ENCODE assay signal across 9 mouse cellular contexts in genomic region chr16:32190011-32190441, GRCm38 (mm10). TPM values are rescaled to one million over a fixed set of nuclear protein-coding genes. Genes with fewer than 3 reads are reported as not detected.
DNase-seq lines count a peak whose midpoint lies in the region; ATAC-seq and TF ChIP-seq lines count a peak whose summit lies in the region.
"Had no signal": no experiment of that assay in that cellular context is flagged by ENCODE, and none has a peak within 500 bp of the region (broad histone marks: within the 10 kb centered on the region; RNA-seq: fewer than 3 reads in every experiment).

No protein-coding gene starts in this region.

- no peak for TF ChIP-seq CTCF in cerebellum, adult 2 months (IDR thresholded peaks at IDR 0.05; ENCODE audit: borderline replicate concordance, insufficient read depth, low read depth, low read length)

- peak; percentile 61 for DNase-seq in A20 (ENCODE audit: low read depth, low spot score)
- DNase-seq in CD4-positive helper T cell, adult 2 months (ENCODE audit: low read depth, low spot score): peak; percentile 58
- DNase-seq in urinary bladder, adult 2 months (ENCODE audit: low spot score): no peak
- DNase-seq in cerebellum, adult 2 months: no peak

- no peak for ATAC-seq in heart, embryonic 15.5 days (replicated peaks; ENCODE audit: insufficient number of reproducible peaks, insufficient read depth, low FRiP score, low read depth)
- ATAC-seq in lung, embryonic 16.5 days (ENCODE audit: low read depth): no peak
- no peak for ATAC-seq in hindbrain, embryonic 12.5 days (ENCODE audit: low FRiP score)
- ATAC-seq in midbrain, embryonic 16.5 days: no peak

- H3K4me3 ChIP-seq in heart, embryonic 15.5 days: no peak overlapping the region
- H3K4me3 ChIP-seq in lung, embryonic 16.5 days (ENCODE audit: low read length): no peak overlapping the region
- no peak overlapping the region for H3K4me3 ChIP-seq in hindbrain, embryonic 12.5 days
- no peak overlapping the region for H3K4me3 ChIP-seq in midbrain, embryonic 16.5 days (ENCODE audit: low read depth, low read length)
- H3K4me3 ChIP-seq in cerebellum, adult 2 months (replicated peaks; ENCODE audit: insufficient read depth, low read depth, low read length): no peak overlapping the region

- TF ChIP-seq POLR2A in cerebellum, adult 2 months (IDR thresholded peaks at IDR 0.05; ENCODE audit: borderline replicate concordance, insufficient read depth, low read length): no peak

- H3K4me2 ChIP-seq in heart, embryonic 15.5 days: 0 out of 2 replicates have a peak overlapping the region, but pooled peaks have one; percentile 31
- H3K4me2 ChIP-seq in lung, embryonic 16.5 days (ENCODE audit: low read depth, low read length): 0 out of 2 replicates have a peak overlapping the region, but pooled peaks have one; percentile 14
- H3K4me2 ChIP-seq in hindbrain, embryonic 12.5 days (replicated peaks): no peak overlapping the region
- H3K4me2 ChIP-seq in midbrain, embryonic 16.5 days (ENCODE audit: low read length): no peak overlapping the region

- 0 out of 2 replicates have a peak overlapping the region, but pooled peaks have one; percentile 19 for H3K27ac ChIP-seq in heart, embryonic 15.5 days
- no peak overlapping the region for H3K27ac ChIP-seq in lung, embryonic 16.5 days (ENCODE audit: low read length)
- no peak overlapping the region for H3K27ac ChIP-seq in hindbrain, embryonic 12.5 days
- no peak overlapping the region for H3K27ac ChIP-seq in midbrain, embryonic 16.5 days (ENCODE audit: low read length)
- H3K27ac ChIP-seq in cerebellum, adult 2 months (ENCODE audit: insufficient read depth, low read length): no peak overlapping the region

- no peak overlapping the region for H3K9ac ChIP-seq in heart, embryonic 15.5 days
- no peak overlapping the region for H3K9ac ChIP-seq in lung, embryonic 16.5 days (ENCODE audit: low read length)
- H3K9ac ChIP-seq in hindbrain, embryonic 12.5 days: no peak overlapping the region
- no peak overlapping the region for H3K9ac ChIP-seq in midbrain, embryonic 16.5 days (ENCODE audit: low read depth, low read length)

- H3K36me3 ChIP-seq in heart, embryonic 15.5 days: no peaks in the 10 kb centered on the region
- H3K36me3 ChIP-seq in lung, embryonic 16.5 days (ENCODE audit: control insufficient read depth, insufficient read depth, low read length): no peaks in the 10 kb centered on the region
- H3K36me3 ChIP-seq in hindbrain, embryonic 12.5 days: no peaks in the 10 kb centered on the region
- H3K36me3 ChIP-seq in midbrain, embryonic 16.5 days (ENCODE audit: control insufficient read depth, insufficient read depth, low read length): no peaks in the 10 kb centered on the region

- no peaks in the 10 kb centered on the region for H3K9me3 ChIP-seq in heart, embryonic 15.5 days (replicated peaks)
- H3K9me3 ChIP-seq in lung, embryonic 16.5 days (ENCODE audit: control insufficient read depth, low read length): no peaks in the 10 kb centered on the region
- H3K9me3 ChIP-seq in hindbrain, embryonic 12.5 days (replicated peaks): no peaks in the 10 kb centered on the region
- H3K9me3 ChIP-seq in midbrain, embryonic 16.5 days (replicated peaks; ENCODE audit: control insufficient read depth, low read length, poor library complexity, severe bottlenecking): no peaks in the 10 kb centered on the region

- H3K27me3 ChIP-seq in heart, embryonic 15.5 days: no peaks in the 10 kb centered on the region
- no peaks in the 10 kb centered on the region for H3K27me3 ChIP-seq in lung, embryonic 16.5 days (ENCODE audit: control insufficient read depth, insufficient read depth, low read depth, low read length)
- no peaks in the 10 kb centered on the region; the same call in 1 of the 2 replicates for H3K27me3 ChIP-seq in hindbrain, embryonic 12.5 days
- H3K27me3 ChIP-seq in midbrain, embryonic 16.5 days (ENCODE audit: control insufficient read depth, insufficient read depth, low read depth, low read length): no peaks in the 10 kb centered on the region
- H3K27me3 ChIP-seq in cerebellum, adult 2 months (ENCODE audit: control insufficient read depth, insufficient read depth, low read length): no peaks in the 10 kb centered on the region

- H3K4me1 ChIP-seq in heart, embryonic 15.5 days (replicated peaks): peaks cover 4% of the 10 kb centered on the region; the same call in 1 of the 2 replicates
- H3K4me1 ChIP-seq in lung, embryonic 16.5 days (replicated peaks; ENCODE audit: control insufficient read depth, insufficient read depth, low read length): no peaks in the 10 kb centered on the region
- H3K4me1 ChIP-seq in hindbrain, embryonic 12.5 days: no peaks in the 10 kb centered on the region
- no peaks in the 10 kb centered on the region for H3K4me1 ChIP-seq in midbrain, embryonic 16.5 days (ENCODE audit: control insufficient read depth, insufficient read depth, low read length)
- H3K4me1 ChIP-seq in cerebellum, adult 2 months (ENCODE audit: control insufficient read depth, insufficient read depth, low read length): peaks cover 6% of the 10 kb centered on the region; the same call in 1 of the 2 replicates

- WGBS in heart, embryonic 15.5 days: 39% methylated on average over 11 of the region's 12 CpGs
- WGBS in lung, embryonic 16.5 days: 57% methylated on average over 12 of the region's 12 CpGs
- 57% methylated on average over 12 of the region's 12 CpGs for WGBS in hindbrain, embryonic 12.5 days
- WGBS in midbrain, embryonic 16.5 days: 60% methylated on average over 12 of the region's 12 CpGs
- WGBS in cerebellum, adult 2 months: 79% methylated on average over 12 of the region's 12 CpGs

RNA-seq across cellular contexts. Expression of gene Bex6, which starts 10.4 kb away (rescaled TPM):
- polyA plus RNA-seq in heart, embryonic 15.5 days (2015; fragmentation: Nextera tagmentation; extraction: Ambion mirVana): 0.42 TPM in 1 of 2 replicates, not detected in the other
- 0.28 TPM in 1 of 2 replicates, not detected in the other for polyA plus RNA-seq in lung, embryonic 16.5 days (2015; fragmentation: Nextera tagmentation; extraction: Ambion mirVana)
- 0.14 and 0.24 TPM in 2 replicates for polyA plus RNA-seq in urinary bladder, adult 2 months (2012; rRNA removed)
- polyA plus RNA-seq in hindbrain, embryonic 12.5 days (2016; fragmentation: Nextera tagmentation; extraction: Ambion mirVana): 0.26 TPM in 1 of 2 replicates, not detected in the other
- not detected in 2 replicates for polyA plus RNA-seq in midbrain, embryonic 16.5 days (2015; fragmentation: Nextera tagmentation; extraction: Ambion mirVana)
- not detected in 2 replicates for polyA plus RNA-seq in cerebellum, adult 2 months (2012; rRNA removed)
- polyA plus RNA-seq: cortical plate, adult 2 months had no signal

RNA-seq across cellular contexts. Expression of gene Nrros, which starts 24.6 kb away (rescaled TPM):
- 7.6 and 18.4 TPM in 2 replicates for polyA plus RNA-seq in heart, embryonic 15.5 days (2015; fragmentation: Nextera tagmentation; extraction: Ambion mirVana)
- polyA plus RNA-seq in lung, embryonic 16.5 days (2015; fragmentation: Nextera tagmentation; extraction: Ambion mirVana): 45.8 and 51.1 TPM in 2 replicates
- 19.4 TPM in 2 replicates for polyA plus RNA-seq in urinary bladder, adult 2 months (2012; rRNA removed)
- 9.8 and 10.1 TPM in 2 replicates for polyA plus RNA-seq in hindbrain, embryonic 12.5 days (2016; fragmentation: Nextera tagmentation; extraction: Ambion mirVana)
- polyA plus RNA-seq in midbrain, embryonic 16.5 days (2015; fragmentation: Nextera tagmentation; extraction: Ambion mirVana): 6.7 and 6.8 TPM in 2 replicates
- polyA plus RNA-seq in cerebellum, adult 2 months (2012; rRNA removed): 4.1 and 4.8 TPM in 2 replicates

RNA-seq across cellular contexts. Expression of gene Fbxo45, which starts 56.9 kb away (rescaled TPM):
- polyA plus RNA-seq in heart, embryonic 15.5 days (2015; fragmentation: Nextera tagmentation; extraction: Ambion mirVana): 8.7 and 11.0 TPM in 2 replicates
- polyA plus RNA-seq in lung, embryonic 16.5 days (2015; fragmentation: Nextera tagmentation; extraction: Ambion mirVana): 5.0 and 5.2 TPM in 2 replicates
- 6.3 and 7.3 TPM in 2 replicates for polyA plus RNA-seq in urinary bladder, adult 2 months (2012; rRNA removed)
- 26.1 and 28.4 TPM in 2 replicates for polyA plus RNA-seq in hindbrain, embryonic 12.5 days (2016; fragmentation: Nextera tagmentation; extraction: Ambion mirVana)
- 5.9 and 8.2 TPM in 2 replicates for polyA plus RNA-seq in midbrain, embryonic 16.5 days (2015; fragmentation: Nextera tagmentation; extraction: Ambion mirVana)
- 29.6 and 30.8 TPM in 2 replicates for polyA plus RNA-seq in cerebellum, adult 2 months (2012; rRNA removed)

RNA-seq across cellular contexts. Expression of gene Wdr53, which starts 57.0 kb away (rescaled TPM):
- polyA plus RNA-seq in heart, embryonic 15.5 days (2015; fragmentation: Nextera tagmentation; extraction: Ambion mirVana): 9.5 and 10.6 TPM in 2 replicates
- polyA plus RNA-seq in lung, embryonic 16.5 days (2015; fragmentation: Nextera tagmentation; extraction: Ambion mirVana): 19.0 and 19.8 TPM in 2 replicates
- polyA plus RNA-seq in urinary bladder, adult 2 months (2012; rRNA removed): 11.9 and 15.2 TPM in 2 replicates
- 17.1 and 18.5 TPM in 2 replicates for polyA plus RNA-seq in hindbrain, embryonic 12.5 days (2016; fragmentation: Nextera tagmentation; extraction: Ambion mirVana)
- polyA plus RNA-seq in midbrain, embryonic 16.5 days (2015; fragmentation: Nextera tagmentation; extraction: Ambion mirVana): 13.8 and 16.0 TPM in 2 replicates
- 10.8 and 11.1 TPM in 2 replicates for polyA plus RNA-seq in cerebellum, adult 2 months (2012; rRNA removed)

Comparison
In these comparisons a context has a peak if more than half of its experiments do, and no peak if none do; other contexts are left out.
1. DNase-seq: peak in A20 (single experiment) and CD4-positive helper T cell, adult 2 months (single experiment); none in urinary bladder, adult 2 months (single experiment) and cerebellum, adult 2 months (0 of 2).
2. H3K4me2 ChIP-seq: peak in heart, embryonic 15.5 days (single experiment) and lung, embryonic 16.5 days (single experiment); none in hindbrain, embryonic 12.5 days (single experiment) and midbrain, embryonic 16.5 days (single experiment).